Mouse (Mus musculus): ENCODE measurements around the gene Nr2c2. TPM values are rescaled to one million over a fixed set of nuclear protein-coding genes. Genes with fewer than 3 reads are reported as not detected.
"Not testable (repeated sequence)": the region's sequence is repeated elsewhere in the genome, so short reads cannot be mapped to it uniquely, and the experiment has no call there.

Nr2c2 gene
- polyA plus RNA-seq, 1 experiment from 2014 or later, result 20.4 TPM

DNA sequence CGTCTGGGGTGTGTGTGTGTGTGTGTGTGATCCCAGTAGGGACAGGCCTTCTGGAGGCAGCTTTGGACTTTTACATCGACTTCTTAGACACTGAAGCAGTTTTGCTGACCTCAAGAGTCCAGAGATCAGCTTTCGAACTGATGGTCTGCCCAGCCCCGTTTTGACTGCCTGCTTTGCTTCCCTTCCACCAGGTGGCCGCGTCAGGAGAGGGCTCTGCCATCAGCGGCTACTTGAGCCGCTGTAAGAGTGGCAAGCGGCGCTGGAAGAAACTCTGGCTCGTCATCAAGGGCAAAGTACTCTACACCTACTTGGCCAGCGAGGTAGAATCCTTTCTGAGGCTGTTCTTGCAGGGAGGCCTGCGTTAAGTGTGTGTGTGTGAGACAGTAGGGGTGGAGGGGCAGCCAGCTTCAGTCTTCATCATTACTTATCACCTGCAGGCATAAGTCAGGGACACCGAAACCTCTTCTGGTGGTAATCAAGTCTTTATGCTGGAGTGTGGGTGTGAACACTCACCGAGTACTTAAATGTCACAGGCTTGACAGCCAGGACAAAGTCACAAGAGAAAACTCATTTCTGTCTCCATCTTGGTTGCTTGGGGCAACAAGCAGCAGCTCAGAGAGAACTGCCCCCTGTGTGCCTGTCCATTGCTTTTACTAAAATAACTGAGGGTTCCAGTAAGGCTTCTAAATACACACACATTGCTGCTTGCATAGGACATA, 19.9 kb upstream of the Nr2c2 start:
- H3K9me3 ChIP-seq (ENCODE audit: control insufficient read depth, low read length), result no peaks in the 10 kb centered on the region
- no peak overlapping the region for H3K4me3 ChIP-seq (ENCODE audit: low read depth, low read length)
- no peaks in the 10 kb centered on the region for H3K36me3 ChIP-seq (ENCODE audit: control insufficient read depth, insufficient read depth, low read length)
- no peaks in the 10 kb centered on the region for H3K4me1 ChIP-seq (ENCODE audit: control insufficient read depth, insufficient read depth, low read length)
- no peak overlapping the region for H3K27ac ChIP-seq (ENCODE audit: low read depth, low read length)
- no peak overlapping the region for H3K9ac ChIP-seq (ENCODE audit: low read length)
- DNase-seq (ENCODE audit: low spot score, missing footprints) (no peak), ATAC-seq (ENCODE audit: low FRiP score) (no peak)
- H3K4me2 ChIP-seq, result no peak overlapping the region
- no peaks in the 10 kb centered on the region for H3K27me3 ChIP-seq (ENCODE audit: control insufficient read depth, insufficient read depth, low read length)
- 54% methylated on average over 15 of the region's 15 CpGs for WGBS

DNA sequence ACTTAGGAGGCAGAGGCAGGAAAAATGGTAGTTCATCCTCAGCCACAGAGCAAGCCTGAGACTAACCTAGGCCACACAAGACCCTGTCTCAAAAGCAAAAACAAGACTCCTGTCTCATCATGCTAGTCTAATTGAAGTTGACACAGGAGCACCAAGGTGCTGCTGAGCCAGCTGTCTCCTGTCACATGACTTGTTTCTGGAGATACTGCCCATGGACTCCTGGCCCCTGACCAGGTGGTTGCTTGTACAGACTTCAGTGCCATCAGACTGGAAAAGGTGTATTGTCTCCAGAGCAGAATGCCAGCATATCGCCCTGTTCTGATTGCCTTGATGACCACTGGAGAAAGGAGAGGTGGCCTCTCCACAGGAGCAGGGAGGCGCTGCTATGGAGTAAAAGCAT, 10.5 kb upstream of the Nr2c2 start:
- Histone ChIP-seq H3K4me3 (ENCODE audit: low read depth, low read length) (no peak overlapping the region), H3K9me3 (ENCODE audit: control insufficient read depth, low read length) (no peaks in the 10 kb centered on the region), H3K27ac (ENCODE audit: low read depth, low read length) (no peak overlapping the region), H3K4me2 (no peak overlapping the region), H3K27me3 (ENCODE audit: control insufficient read depth, insufficient read depth, low read length) (no peaks in the 10 kb centered on the region), H3K4me1 (ENCODE audit: control insufficient read depth, insufficient read depth, low read length) (no peaks in the 10 kb centered on the region), H3K36me3 (ENCODE audit: control insufficient read depth, insufficient read depth, low read length) (no peaks in the 10 kb centered on the region), H3K9ac (ENCODE audit: low read length) (no peak overlapping the region)
- 85% methylated on average over 2 of the region's 2 CpGs for WGBS
- ATAC-seq (ENCODE audit: low FRiP score), result no peak
- no peak for DNase-seq (ENCODE audit: low spot score, missing footprints)

DNA sequence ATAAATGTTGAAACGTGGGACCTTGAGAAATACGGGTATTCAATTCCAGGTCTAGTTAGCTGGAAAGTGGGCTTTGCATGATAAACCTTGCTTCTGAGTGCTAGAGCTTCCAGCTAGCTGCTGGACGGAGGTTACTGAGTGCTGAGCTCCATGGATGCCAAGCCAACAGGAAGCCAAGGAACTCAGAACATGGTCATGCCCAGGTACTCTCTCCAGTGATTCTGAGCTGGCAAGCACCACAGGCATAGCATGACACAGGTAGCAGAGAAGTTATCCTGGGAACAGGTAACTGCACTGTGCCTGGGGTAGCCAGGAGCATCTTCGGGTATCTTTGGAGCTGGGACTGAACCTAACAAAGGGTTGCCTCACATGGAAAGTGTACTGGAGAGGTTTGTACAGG, 8.4 kb upstream of the Nr2c2 start:
- Histone ChIP-seq H3K9ac (ENCODE audit: low read length) (no peak overlapping the region), H3K4me1 (ENCODE audit: control insufficient read depth, insufficient read depth, low read length) (no peaks in the 10 kb centered on the region), H3K4me2 (no peak overlapping the region), H3K36me3 (ENCODE audit: control insufficient read depth, insufficient read depth, low read length) (no peaks in the 10 kb centered on the region), H3K27ac (ENCODE audit: low read depth, low read length) (no peak overlapping the region), H3K27me3 (ENCODE audit: control insufficient read depth, insufficient read depth, low read length) (no peaks in the 10 kb centered on the region), H3K4me3 (ENCODE audit: low read depth, low read length) (no peak overlapping the region), H3K9me3 (ENCODE audit: control insufficient read depth, low read length) (no peaks in the 10 kb centered on the region)
- WGBS, result 89% methylated on average over 4 of the region's 4 CpGs
- DNase-seq (ENCODE audit: low spot score, missing footprints) (no peak), ATAC-seq (ENCODE audit: low FRiP score) (no peak)

GRCm38 (mm10) chr6:92084932-92085331, 6.3 kb upstream of the Nr2c2 start:
- Histone ChIP-seq H3K9me3 (ENCODE audit: control insufficient read depth, low read length) (no peaks in the 10 kb centered on the region), H3K4me3 (ENCODE audit: low read depth, low read length) (no peak overlapping the region), H3K4me2 (no peak overlapping the region), H3K27me3 (ENCODE audit: control insufficient read depth, insufficient read depth, low read length) (no peaks in the 10 kb centered on the region), H3K36me3 (ENCODE audit: control insufficient read depth, insufficient read depth, low read length) (no peaks in the 10 kb centered on the region), H3K27ac (ENCODE audit: low read depth, low read length) (no peak overlapping the region), H3K4me1 (ENCODE audit: control insufficient read depth, insufficient read depth, low read length) (peaks cover under 1% of the 10 kb centered on the region; the same call in 1 of the 2 replicates), H3K9ac (ENCODE audit: low read length) (no peak overlapping the region)
- WGBS, result 81% methylated on average over 3 of the region's 3 CpGs
- DNase-seq (ENCODE audit: low spot score, missing footprints), result no peak
- no peak for ATAC-seq (ENCODE audit: low FRiP score)

DNA sequence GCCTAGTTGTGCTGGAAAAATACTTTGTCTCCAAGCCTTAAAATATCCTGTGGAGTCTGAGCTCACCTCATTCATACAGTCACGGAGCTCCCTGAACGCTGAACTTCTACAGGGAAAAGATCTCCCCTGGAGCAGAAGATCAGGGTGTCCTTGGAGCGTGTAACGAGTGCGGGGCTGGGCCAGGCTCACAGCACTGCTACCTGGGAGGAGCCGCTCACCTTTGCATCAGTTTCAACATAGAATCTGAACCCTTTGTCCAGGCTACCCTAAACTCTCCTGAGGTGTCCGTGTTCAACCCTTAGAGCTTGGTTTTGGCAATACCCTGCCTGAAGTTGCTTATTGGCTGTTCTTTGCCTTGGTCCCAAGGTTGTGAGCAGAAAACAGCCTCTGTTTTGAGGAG, 2.0 kb upstream of the Nr2c2 start:
- WGBS, result 84% methylated on average over 7 of the region's 7 CpGs
- DNase-seq (ENCODE audit: low spot score, missing footprints); H3K27me3 ChIP-seq (ENCODE audit: control insufficient read depth, insufficient read depth, low read length); H3K4me3 ChIP-seq (ENCODE audit: low read depth, low read length); H3K4me2 ChIP-seq; H3K36me3 ChIP-seq (ENCODE audit: control insufficient read depth, insufficient read depth, low read length); H3K9ac ChIP-seq (ENCODE audit: low read length); ATAC-seq (ENCODE audit: low FRiP score); H3K9me3 ChIP-seq (ENCODE audit: control insufficient read depth, low read length); H3K27ac ChIP-seq (ENCODE audit: low read depth, low read length): not testable (repeated sequence)
- peaks cover 19% of the 10 kb centered on the region for H3K4me1 ChIP-seq (ENCODE audit: control insufficient read depth, insufficient read depth, low read length)

GRCm38 (mm10) chr6:92089982-92090381, 1.2 kb upstream of the Nr2c2 start:
- Histone ChIP-seq H3K4me2 (peak overlapping the region; percentile 74), H3K27me3 (ENCODE audit: control insufficient read depth, insufficient read depth, low read length) (no peaks in the 10 kb centered on the region), H3K27ac (ENCODE audit: low read depth, low read length) (no peak overlapping the region), H3K4me1 (ENCODE audit: control insufficient read depth, insufficient read depth, low read length) (peaks cover 19% of the 10 kb centered on the region), H3K4me3 (ENCODE audit: low read depth, low read length) (no peak overlapping the region; the same call in 1 of the 2 replicates), H3K36me3 (ENCODE audit: control insufficient read depth, insufficient read depth, low read length) (no peaks in the 10 kb centered on the region), H3K9me3 (ENCODE audit: control insufficient read depth, low read length) (no peaks in the 10 kb centered on the region), H3K9ac (ENCODE audit: low read length) (0 out of 2 replicates have a peak overlapping the region, but pooled peaks have one; percentile 98)
- 93% methylated on average over 4 of the region's 4 CpGs for WGBS
- ATAC-seq (ENCODE audit: low FRiP score), result no peak
- no peak for DNase-seq (ENCODE audit: low spot score, missing footprints)

DNA sequence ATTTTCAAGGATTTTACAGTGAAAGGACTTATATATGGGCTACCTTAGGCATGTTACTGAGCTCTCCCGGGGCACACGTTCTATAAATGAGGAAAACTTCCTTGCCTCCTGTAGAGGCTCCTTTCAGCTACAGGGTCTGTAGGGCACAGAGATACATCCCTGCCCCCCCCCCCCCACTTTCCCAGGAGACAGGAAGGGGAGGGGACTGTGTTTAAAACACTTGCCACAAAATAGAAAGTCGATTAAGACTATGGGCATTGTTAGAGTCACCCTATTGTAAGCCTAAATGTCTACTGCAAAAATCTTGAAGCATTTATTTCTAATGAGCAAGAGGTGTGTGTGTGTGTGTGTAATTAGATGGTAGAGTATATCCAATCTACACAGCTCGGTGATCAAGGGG, 693 bp upstream of the Nr2c2 start:
- under 1% methylated on average over 4 of the region's 4 CpGs for WGBS
- Histone ChIP-seq H3K4me1 (ENCODE audit: control insufficient read depth, insufficient read depth, low read length) (peaks cover 19% of the 10 kb centered on the region), H3K9ac (ENCODE audit: low read length) (peak overlapping the region; percentile 98), H3K36me3 (ENCODE audit: control insufficient read depth, insufficient read depth, low read length) (no peaks in the 10 kb centered on the region), H3K4me2 (peak overlapping the region; percentile 74), H3K9me3 (ENCODE audit: control insufficient read depth, low read length) (no peaks in the 10 kb centered on the region), H3K4me3 (ENCODE audit: low read depth, low read length) (peak overlapping the region; percentile 99), H3K27ac (ENCODE audit: low read depth, low read length) (peak overlapping the region; percentile 99), H3K27me3 (ENCODE audit: control insufficient read depth, insufficient read depth, low read length) (no peaks in the 10 kb centered on the region)
- ATAC-seq (ENCODE audit: low FRiP score) (no peak), DNase-seq (ENCODE audit: low spot score, missing footprints) (peak; percentile 84)

DNA sequence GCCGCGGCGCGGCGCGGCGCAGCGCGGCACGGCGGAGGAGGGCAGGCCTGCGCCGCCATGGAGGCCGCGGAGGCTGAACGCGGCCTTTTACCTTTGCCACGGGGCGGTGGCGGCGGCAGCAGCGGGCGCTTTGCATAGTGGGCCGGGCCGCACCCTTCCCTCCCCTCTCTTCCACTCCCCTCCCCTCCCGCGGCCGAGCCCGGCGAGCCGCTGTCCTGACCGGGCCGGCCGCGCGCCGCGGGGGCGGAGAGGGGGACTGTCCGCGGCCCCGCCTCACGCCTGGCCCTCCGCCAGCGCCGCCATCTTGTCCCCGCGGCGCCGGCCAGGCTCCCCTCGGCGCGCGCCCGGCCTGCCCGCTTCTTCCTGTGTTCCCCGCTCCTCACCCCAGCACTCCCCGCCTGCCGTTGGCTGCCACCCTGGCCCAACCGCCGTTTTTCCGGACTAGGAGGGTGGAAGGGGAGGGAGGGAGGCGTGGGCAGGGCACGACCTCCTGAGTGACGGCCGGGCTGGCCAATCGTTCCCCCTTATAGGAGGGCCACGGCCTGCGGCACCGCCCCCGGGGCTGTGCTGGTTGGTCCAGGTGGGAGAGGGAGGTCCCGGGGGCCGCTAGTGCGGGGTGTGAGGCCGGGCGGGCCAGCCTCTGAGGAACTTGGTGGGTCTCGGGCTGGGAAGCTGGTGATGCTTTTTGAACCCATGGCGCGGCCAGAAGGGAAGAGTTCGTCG, 738 bp downstream of the Nr2c2 start:
- WGBS, result under 1% methylated on average over 53 of the region's 81 CpGs
- H3K4me2 ChIP-seq, result peak overlapping the region; percentile 74
- H3K4me3 ChIP-seq (ENCODE audit: low read depth, low read length), result peak overlapping the region; percentile 99
- no peaks in the 10 kb centered on the region for H3K27me3 ChIP-seq (ENCODE audit: control insufficient read depth, insufficient read depth, low read length)
- ATAC-seq (ENCODE audit: low FRiP score) (peak; percentile 99), DNase-seq (ENCODE audit: low spot score, missing footprints) (peak; percentile 100)
- H3K36me3 ChIP-seq (ENCODE audit: control insufficient read depth, insufficient read depth, low read length), result no peaks in the 10 kb centered on the region
- H3K9me3 ChIP-seq (ENCODE audit: control insufficient read depth, low read length), result no peaks in the 10 kb centered on the region
- peak overlapping the region; percentile 99 for H3K27ac ChIP-seq (ENCODE audit: low read depth, low read length)
- H3K9ac ChIP-seq (ENCODE audit: low read length), result peak overlapping the region; percentile 98
- H3K4me1 ChIP-seq (ENCODE audit: control insufficient read depth, insufficient read depth, low read length), result peaks cover 19% of the 10 kb centered on the region

DNA sequence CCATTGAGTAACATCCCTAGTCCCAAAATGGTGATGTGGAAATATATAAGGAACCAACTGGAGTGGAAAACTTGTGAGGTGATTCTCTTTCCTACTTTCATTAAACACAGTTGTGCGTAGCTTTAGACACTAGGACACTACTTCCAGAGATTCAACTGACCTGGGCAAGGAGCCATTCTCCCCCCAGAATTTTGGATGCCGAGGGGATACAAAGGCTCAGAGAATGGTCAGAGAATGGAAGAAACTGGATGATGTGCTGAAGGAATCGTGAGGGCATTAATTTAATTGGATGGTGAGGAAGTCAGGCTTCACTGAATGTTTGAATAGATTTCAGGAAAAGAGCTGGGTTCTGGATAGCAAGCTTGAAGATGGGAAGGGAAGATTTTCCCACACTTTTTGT, 1.5 kb downstream of the Nr2c2 start:
- Histone ChIP-seq H3K4me1 (ENCODE audit: control insufficient read depth, insufficient read depth, low read length) (peaks cover 19% of the 10 kb centered on the region), H3K4me3 (ENCODE audit: low read depth, low read length) (peak overlapping the region; percentile 99), H3K9ac (ENCODE audit: low read length) (peak overlapping the region; percentile 98), H3K27me3 (ENCODE audit: control insufficient read depth, insufficient read depth, low read length) (no peaks in the 10 kb centered on the region), H3K36me3 (ENCODE audit: control insufficient read depth, insufficient read depth, low read length) (no peaks in the 10 kb centered on the region), H3K9me3 (ENCODE audit: control insufficient read depth, low read length) (no peaks in the 10 kb centered on the region), H3K27ac (ENCODE audit: low read depth, low read length) (peak overlapping the region; percentile 99), H3K4me2 (peak overlapping the region; percentile 74)
- WGBS, result 18% methylated on average over 3 of the region's 3 CpGs
- no peak for DNase-seq (ENCODE audit: low spot score, missing footprints)
- no peak for ATAC-seq (ENCODE audit: low FRiP score)

All from midbrain, embryonic 11.5 days (tissue).